Comparison of ENCODE assay signal across 8 mouse cellular contexts in genomic region chr2:168741273-168742058, GRCm38 (mm10). TPM values are rescaled to one million over a fixed set of nuclear protein-coding genes. Genes with fewer than 3 reads are reported as not detected.
DNase-seq lines count a peak whose midpoint lies in the region; ATAC-seq lines count a peak whose summit lies in the region.

No protein-coding gene starts in this region.

- no peaks in the 10 kb centered on the region for H3K27me3 ChIP-seq in hindbrain, embryonic 16.5 days (replicated peaks; ENCODE audit: control insufficient read depth, insufficient read depth, low read length)

- ATAC-seq in hindbrain, embryonic 16.5 days, result peak; percentile 87

- no peaks in the 10 kb centered on the region; the same call in 1 of the 2 replicates for H3K9me3 ChIP-seq in hindbrain, embryonic 16.5 days (ENCODE audit: control insufficient read depth, low read length)

- 0% methylated on average over 44 of the region's 108 CpGs for WGBS in hindbrain, embryonic 16.5 days

- peak overlapping the region; percentile 98 for H3K9ac ChIP-seq in hindbrain, embryonic 16.5 days (ENCODE audit: low read depth, low read length)

- H3K4me2 ChIP-seq in hindbrain, embryonic 16.5 days (ENCODE audit: low read length), result peak overlapping the region; percentile 69

- no peaks in the 10 kb centered on the region for H3K4me1 ChIP-seq in hindbrain, embryonic 16.5 days (ENCODE audit: control insufficient read depth, insufficient read depth, low read depth, low read length)

- peak; percentile 95 for DNase-seq in ZHBTc4 (ENCODE audit: low read depth, low spot score)
- DNase-seq in cerebellum, adult 9-11 months, result peak; percentile 93
- DNase-seq in frontal cortex, postnatal 14 days (ENCODE audit: low spot score in 2 of 2), result peak; percentile 71 to 72
- peak; percentile 76 for DNase-seq in left cerebral cortex, adult 11 months (ENCODE audit: low spot score)
- peak; percentile 86 for DNase-seq in lung, postnatal 10 days
- DNase-seq in right cerebral cortex, adult 18-20 months, result peak; percentile 88
- DNase-seq in urinary bladder, postnatal 4 days (ENCODE audit: low spot score in 2 of 2), result peak; percentile 74 to 80

- peak overlapping the region; percentile 98 for H3K27ac ChIP-seq in hindbrain, embryonic 16.5 days (ENCODE audit: low read depth, low read length)

- peak overlapping the region; percentile 90 for H3K4me3 ChIP-seq in hindbrain, embryonic 16.5 days (ENCODE audit: low read length)

- H3K36me3 ChIP-seq in hindbrain, embryonic 16.5 days (ENCODE audit: control insufficient read depth, insufficient read depth, low read length), result no peaks in the 10 kb centered on the region

RNA-seq across cellular contexts. Expression of gene Atp9a, which starts 0.7 kb away (rescaled TPM):
- polyA plus RNA-seq in hindbrain, embryonic 16.5 days (2015; fragmentation: Nextera tagmentation; extraction: Ambion mirVana), result 85.0 and 89.8 TPM in 2 replicates

RNA-seq across cellular contexts. Expression of gene Sall4, which starts 26.3 kb away (rescaled TPM):
- polyA plus RNA-seq in hindbrain, embryonic 16.5 days (2015; fragmentation: Nextera tagmentation; extraction: Ambion mirVana), result 0.51 and 0.76 TPM in 2 replicates

Comparison
In these comparisons a context has a peak if more than half of its experiments do, and no peak if none do; other contexts are left out.
1. Peak in every context shown above with its lines: DNase-seq, ATAC-seq, H3K4me3 ChIP-seq and H3K27ac ChIP-seq.